Mouse (Mus musculus): ENCODE results near the gene Hand2. TPM values are rescaled to one million over a fixed set of nuclear protein-coding genes. Genes with fewer than 3 reads are reported as not detected.

Gene Hand2
- polyA plus RNA-seq, 1 experiment, result not detected

DNA sequence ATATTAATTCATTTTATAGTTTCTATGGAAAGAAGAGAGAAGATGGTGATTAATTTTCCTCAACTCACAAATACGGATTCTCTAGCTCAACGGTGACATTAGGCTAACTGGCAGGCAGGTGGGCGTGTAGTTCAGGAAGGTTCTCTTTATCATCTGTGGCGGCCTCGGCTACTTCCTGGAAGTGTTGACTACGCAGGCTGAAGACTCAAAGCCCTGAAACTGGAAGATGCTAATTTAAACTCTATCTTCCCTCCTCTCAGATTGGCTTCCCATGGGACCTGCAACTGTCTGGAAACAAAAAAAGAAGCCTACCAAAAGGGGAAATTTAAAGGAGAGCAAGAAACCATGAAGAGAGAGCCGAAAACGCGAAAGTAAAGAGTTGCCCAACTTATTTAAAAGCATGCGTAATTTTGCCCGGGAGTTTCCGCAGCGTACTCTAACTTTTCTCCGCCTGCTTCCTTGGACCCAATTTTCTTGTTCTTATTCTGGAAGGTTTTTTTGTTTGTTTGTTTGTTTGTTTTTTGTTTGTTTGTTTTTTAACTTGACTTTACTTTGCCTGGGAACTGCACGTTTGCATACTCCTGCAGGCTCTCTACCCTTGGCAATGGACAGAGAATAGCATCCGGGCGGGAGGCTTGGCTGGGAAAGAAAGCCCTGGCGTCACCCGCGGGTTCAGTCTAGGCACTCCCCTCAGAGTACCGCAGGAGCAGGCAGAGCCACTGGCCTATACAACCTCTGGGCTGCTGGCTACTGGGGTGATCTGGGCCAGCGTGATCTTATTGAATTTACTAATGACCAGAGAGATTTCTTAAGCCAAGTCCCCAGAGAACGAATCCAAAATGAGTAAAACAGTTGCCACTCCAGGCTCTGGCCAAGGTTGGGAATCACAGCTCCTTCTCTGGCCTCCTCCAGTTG is 24.4 kb downstream of the Hand2 start:
- no peak for TF ChIP-seq GATA1 (IDR thresholded peaks at IDR 0.05; ENCODE audit: low read length)

DNA sequence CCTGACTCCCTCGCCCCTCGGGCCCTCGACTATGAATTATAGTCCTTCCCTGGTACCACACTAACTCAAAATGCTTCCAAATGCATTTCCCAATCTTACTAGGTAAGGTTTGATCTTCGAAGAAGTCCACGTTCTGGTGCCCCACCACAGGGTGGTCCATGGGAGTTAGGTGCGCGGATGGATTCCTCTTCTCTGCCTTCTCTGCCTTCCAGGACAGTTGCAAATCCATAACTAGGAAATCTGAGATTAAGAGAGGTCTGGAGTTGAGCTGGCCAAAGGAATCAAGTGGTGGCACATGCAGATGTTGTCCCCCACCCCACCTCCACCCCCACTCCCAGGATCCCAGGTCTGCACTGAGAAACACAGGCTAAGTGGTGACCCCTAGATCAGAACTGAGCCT is 25.6 kb downstream of the Hand2 start:
- TF ChIP-seq GATA1 (IDR thresholded peaks at IDR 0.05; ENCODE audit: low read length), result no peak

DNA sequence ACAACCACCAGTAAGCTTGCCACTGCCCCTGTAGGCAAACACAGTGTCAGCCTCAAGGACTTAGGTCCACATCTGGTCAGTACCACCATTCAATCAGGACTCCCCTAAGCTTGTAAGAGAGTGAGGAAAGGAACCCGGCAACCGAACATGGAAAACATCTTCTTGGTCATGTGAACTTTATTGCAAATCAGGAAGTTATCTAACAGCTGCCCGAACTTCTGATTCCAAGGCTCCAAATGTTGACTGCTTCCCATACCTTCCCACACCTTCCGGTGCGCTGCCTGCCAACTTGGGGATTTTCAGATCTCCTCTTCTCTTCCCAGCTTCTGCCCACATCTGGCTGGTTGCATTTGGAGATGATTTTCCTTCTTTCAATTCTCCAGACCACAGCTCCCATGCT is 26.4 kb downstream of the Hand2 start:
- no peak for TF ChIP-seq GATA1 (IDR thresholded peaks at IDR 0.05; ENCODE audit: low read length)

GRCm38 (mm10) chr8:57348251-57348650 is 27.5 kb downstream of the Hand2 start:
- no peak for TF ChIP-seq GATA1 (IDR thresholded peaks at IDR 0.05; ENCODE audit: low read length)

- TF ChIP-seq GATA1 (IDR thresholded peaks at IDR 0.05; ENCODE audit: low read length), result no peak
Measured at GRCm38 (mm10) chr8:57348866-57349520, 28.2 kb downstream of the Hand2 start.

GRCm38 (mm10) chr8:57351861-57352260 is 31.1 kb downstream of the Hand2 start:
- no peak for TF ChIP-seq GATA1 (IDR thresholded peaks at IDR 0.05; ENCODE audit: low read length)

GRCm38 (mm10) chr8:57353346-57354305 is 32.8 kb downstream of the Hand2 start:
- no peak for TF ChIP-seq GATA1 (IDR thresholded peaks at IDR 0.05; ENCODE audit: low read length)

GRCm38 (mm10) chr8:57354876-57355275 is 34.1 kb downstream of the Hand2 start:
- no peak for TF ChIP-seq GATA1 (IDR thresholded peaks at IDR 0.05; ENCODE audit: low read length)

- no peak for TF ChIP-seq GATA1 (IDR thresholded peaks at IDR 0.05; ENCODE audit: low read length)
Measured at GRCm38 (mm10) chr8:57356529-57357325, 35.9 kb downstream of the Hand2 start.

GRCm38 (mm10) chr8:57360493-57360892 is 39.7 kb downstream of the Hand2 start:
- no peak for TF ChIP-seq GATA1 (IDR thresholded peaks at IDR 0.05; ENCODE audit: low read length)

DNA sequence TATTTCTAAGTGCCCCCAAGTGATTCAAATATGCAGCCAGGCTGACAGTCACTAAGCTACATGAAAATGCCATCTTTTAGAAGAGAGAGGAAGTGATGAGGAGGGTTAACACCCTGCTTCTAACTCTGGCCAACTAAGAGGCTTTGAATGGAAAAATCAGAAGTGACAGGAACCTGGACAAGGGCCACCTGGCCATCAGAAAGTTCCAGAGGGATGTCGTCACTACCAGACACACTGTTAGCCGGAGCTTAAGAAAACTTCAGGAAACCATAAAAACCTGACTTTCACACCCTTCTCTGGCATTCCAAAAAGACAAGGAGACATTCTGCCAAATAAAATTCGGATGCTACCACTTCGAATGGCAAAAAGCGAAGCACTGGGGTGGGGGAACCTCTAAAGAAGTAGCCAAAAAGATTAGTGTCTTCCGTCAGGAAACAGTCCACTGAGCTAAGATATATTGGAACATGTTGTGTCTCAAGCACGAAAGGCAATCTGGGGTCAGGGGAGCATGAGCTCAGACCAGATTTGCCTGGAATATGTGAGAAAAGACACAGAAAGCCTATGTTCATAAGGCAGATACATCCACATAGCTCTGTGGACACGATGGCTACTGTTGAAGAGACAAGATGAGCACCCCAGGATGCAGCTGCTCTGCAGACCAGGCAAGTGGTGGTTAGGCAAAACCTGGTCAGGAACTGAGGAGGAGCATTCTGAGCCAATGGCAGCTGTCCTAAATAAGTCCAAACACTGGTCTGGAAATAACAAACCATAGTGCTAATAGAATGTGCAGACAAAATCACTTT is 40.4 kb downstream of the Hand2 start:
- no peak for TF ChIP-seq GATA1 (IDR thresholded peaks at IDR 0.05; ENCODE audit: low read length)

DNA sequence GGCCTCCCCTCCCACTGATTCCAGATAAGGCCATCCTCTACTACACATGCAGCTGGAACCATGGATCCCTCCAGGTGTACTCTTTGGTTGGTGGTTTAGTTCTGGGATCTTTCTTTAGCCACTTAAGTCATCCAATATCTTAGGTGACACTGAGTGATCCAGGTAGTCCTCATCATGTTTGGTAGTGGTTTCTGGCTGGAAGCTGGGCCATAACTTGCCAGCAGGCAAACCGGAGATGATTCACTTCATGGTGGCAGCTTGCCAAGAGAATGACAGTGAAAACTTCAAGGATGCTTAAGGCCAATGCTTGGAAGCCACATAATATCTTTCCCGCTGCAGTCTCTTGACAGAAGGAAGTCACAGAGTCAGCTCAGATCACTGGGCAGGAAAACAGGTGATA is 42.1 kb downstream of the Hand2 start:
- TF ChIP-seq GATA1 (IDR thresholded peaks at IDR 0.05; ENCODE audit: low read length), result no peak

GRCm38 (mm10) chr8:57374044-57374443 is 53.3 kb downstream of the Hand2 start:
- no peak for TF ChIP-seq GATA1 (IDR thresholded peaks at IDR 0.05; ENCODE audit: low read length)

Other genes starting within 250 kb of the Hand2 start
- not detected in 2 replicates for gene Scrg1, start 134.9 kb downstream of the Hand2 start, polyA plus RNA-seq (2012)
- gene Sap30, start 166.9 kb downstream of the Hand2 start, polyA plus RNA-seq (2012), result 38.5 and 53.1 TPM in 2 replicates
- 151 and 168 TPM in 2 replicates for gene Hmgb2, start 190.9 kb downstream of the Hand2 start, polyA plus RNA-seq (2012)

Measured in G1E-ER4 (cell line).